Comparison of ENCODE assay signal across 22 mouse cellular contexts in genomic region chr2:28617498-28618486, GRCm38 (mm10). TPM values are rescaled to one million over a fixed set of nuclear protein-coding genes. Genes with fewer than 3 reads are reported as not detected.
DNase-seq lines count a peak whose midpoint lies in the region; ATAC-seq and TF ChIP-seq lines count a peak whose summit lies in the region.
"Had no signal": no experiment of that assay in that cellular context is flagged by ENCODE, and none has a peak within 500 bp of the region (broad histone marks: within the 10 kb centered on the region; RNA-seq: fewer than 3 reads in every experiment).

No protein-coding gene starts in this region.

- H3K4me3 ChIP-seq in heart, embryonic 12.5 days = no peak overlapping the region
- H3K4me3 ChIP-seq in lung, embryonic 14.5 days (ENCODE audit: low read depth, low read length) = no peak overlapping the region
- no peak overlapping the region for H3K4me3 ChIP-seq in lung, adult 2 months (replicated peaks; ENCODE audit: extremely low read depth, low read depth, low read length)
- peak overlapping the region; percentile 19 for H3K4me3 ChIP-seq in bone marrow, adult 2 months (replicated peaks; ENCODE audit: control insufficient read depth, low read depth, low read length)
- H3K4me3 ChIP-seq in liver, postnatal 0 days (ENCODE audit: low read depth, low read length) = peak overlapping the region; percentile 62
- H3K4me3 ChIP-seq in neural tube, embryonic 15.5 days (replicated peaks) = no peak overlapping the region
- H3K4me3 ChIP-seq: embryonic facial prominence, embryonic 13.5 days; hindbrain, embryonic 10.5 days had no signal

- WGBS in heart, embryonic 12.5 days = 63% methylated on average over 8 of the region's 8 CpGs
- WGBS in lung, embryonic 14.5 days = 73% methylated on average over 8 of the region's 8 CpGs
- 72% methylated on average over 8 of the region's 8 CpGs for WGBS in lung, adult 2 months
- WGBS in bone marrow, adult 2 months = 53% methylated on average over 8 of the region's 8 CpGs
- WGBS in liver, postnatal 0 days (ENCODE audit: insufficient replicate concordance) = 49% methylated on average over 8 of the region's 8 CpGs
- 83% methylated on average over 8 of the region's 8 CpGs for WGBS in neural tube, embryonic 15.5 days

- H3K9ac ChIP-seq in heart, embryonic 12.5 days = no peak overlapping the region; the same call in 1 of the 2 replicates
- H3K9ac ChIP-seq in lung, embryonic 14.5 days = no peak overlapping the region
- H3K9ac ChIP-seq in liver, postnatal 0 days (replicated peaks) = peak overlapping the region; percentile 62
- no peak overlapping the region for H3K9ac ChIP-seq in neural tube, embryonic 15.5 days (replicated peaks)
- H3K9ac ChIP-seq: embryonic facial prominence, embryonic 13.5 days had no signal

- peaks cover 35% of the 10 kb centered on the region for H3K27me3 ChIP-seq in heart, embryonic 12.5 days (replicated peaks)
- H3K27me3 ChIP-seq in lung, embryonic 14.5 days (ENCODE audit: insufficient read depth, low read length) = peaks cover 12% of the 10 kb centered on the region
- H3K27me3 ChIP-seq in liver, postnatal 0 days (ENCODE audit: insufficient read depth, low read length) = peaks cover 3% of the 10 kb centered on the region; the same call in 1 of the 2 replicates
- H3K27me3 ChIP-seq in neural tube, embryonic 15.5 days (replicated peaks) = peaks cover 21% of the 10 kb centered on the region

- peak overlapping the region; percentile 43 for H3K4me2 ChIP-seq in heart, embryonic 12.5 days
- H3K4me2 ChIP-seq in lung, embryonic 14.5 days = peak overlapping the region; percentile 12; the same call in 1 of the 2 replicates
- H3K4me2 ChIP-seq in liver, postnatal 0 days (ENCODE audit: low read depth, low read length) = peak overlapping the region; percentile 73
- no peak overlapping the region for H3K4me2 ChIP-seq in neural tube, embryonic 15.5 days
- H3K4me2 ChIP-seq: embryonic facial prominence, embryonic 13.5 days had no signal

- no peak for TF ChIP-seq CTCF in lung, embryonic 14.5 days (IDR thresholded peaks at IDR 0.05; ENCODE audit: low read depth)
- no peak for TF ChIP-seq CTCF in lung, adult 2 months (IDR thresholded peaks at IDR 0.05; ENCODE audit: insufficient read depth, low read length)
- no peak for TF ChIP-seq CTCF in bone marrow, adult 2 months (IDR thresholded peaks at IDR 0.05; ENCODE audit: control insufficient read depth, insufficient read depth, low read length)
- no peak for TF ChIP-seq CTCF in liver, postnatal 0 days (IDR thresholded peaks at IDR 0.05; ENCODE audit: low read depth)

- ATAC-seq in heart, embryonic 12.5 days (ENCODE audit: insufficient number of reproducible peaks, low FRiP score) = peak; percentile 69
- ATAC-seq in lung, embryonic 14.5 days (ENCODE audit: insufficient read depth) = no peak
- peak; percentile 24 for ATAC-seq in liver, postnatal 0 days
- ATAC-seq in neural tube, embryonic 15.5 days (ENCODE audit: low FRiP score) = no peak
- ATAC-seq: forebrain, embryonic 14.5 days; lung, postnatal 0 days had no signal

- H3K36me3 ChIP-seq in heart, embryonic 12.5 days = no peaks in the 10 kb centered on the region
- H3K36me3 ChIP-seq in lung, embryonic 14.5 days (ENCODE audit: insufficient read depth) = no peaks in the 10 kb centered on the region
- H3K36me3 ChIP-seq in liver, postnatal 0 days (replicated peaks; ENCODE audit: insufficient read depth, low read length) = peaks cover 16% of the 10 kb centered on the region
- no peaks in the 10 kb centered on the region for H3K36me3 ChIP-seq in neural tube, embryonic 15.5 days
- H3K36me3 ChIP-seq: embryonic facial prominence, embryonic 13.5 days; hindbrain, embryonic 10.5 days had no signal

- H3K4me1 ChIP-seq in heart, embryonic 12.5 days (replicated peaks) = peaks cover 20% of the 10 kb centered on the region
- no peaks in the 10 kb centered on the region for H3K4me1 ChIP-seq in lung, embryonic 14.5 days (ENCODE audit: insufficient read depth)
- no peaks in the 10 kb centered on the region for H3K4me1 ChIP-seq in lung, adult 2 months (ENCODE audit: control insufficient read depth, insufficient read depth, low read length)
- H3K4me1 ChIP-seq in bone marrow, adult 2 months (ENCODE audit: control insufficient read depth, insufficient read depth, low read length) = peaks cover 4% of the 10 kb centered on the region; the same call in 1 of the 2 replicates
- H3K4me1 ChIP-seq in liver, postnatal 0 days (ENCODE audit: insufficient read depth) = peaks cover 36% of the 10 kb centered on the region
- peaks cover 4% of the 10 kb centered on the region; the same call in 1 of the 2 replicates for H3K4me1 ChIP-seq in neural tube, embryonic 15.5 days

- TF ChIP-seq POLR2A in lung, adult 2 months (IDR thresholded peaks at IDR 0.05; ENCODE audit: borderline replicate concordance, extremely low read depth, low read depth, low read length) = no peak
- no peak for TF ChIP-seq POLR2A in bone marrow, adult 2 months (IDR thresholded peaks at IDR 0.05; ENCODE audit: borderline replicate concordance, control insufficient read depth, low read depth, low read length)

- no peaks in the 10 kb centered on the region for H3K9me3 ChIP-seq in heart, embryonic 12.5 days (replicated peaks)
- H3K9me3 ChIP-seq in lung, embryonic 14.5 days (ENCODE audit: low read depth, low read length) = no peaks in the 10 kb centered on the region
- no peaks in the 10 kb centered on the region for H3K9me3 ChIP-seq in liver, postnatal 0 days (ENCODE audit: low read length)
- no peaks in the 10 kb centered on the region for H3K9me3 ChIP-seq in neural tube, embryonic 15.5 days (replicated peaks)
- H3K9me3 ChIP-seq: embryonic facial prominence, embryonic 13.5 days; hindbrain, embryonic 10.5 days had no signal

- DNase-seq in heart, postnatal 25 days (ENCODE audit: low spot score) = no peak
- no peak for DNase-seq in lung, embryonic 14.5 days
- DNase-seq in lung, adult 2 months = no peak
- peak; percentile 26 for DNase-seq in liver, postnatal 0 days
- DNase-seq: adrenal gland, adult 8-10 months; cerebellum, adult 18-20 months; heart, adult 11 months; left cerebral cortex, postnatal 4 days; right cerebral cortex, adult 18-20 months; spleen, adult 18-20 months; thymus, postnatal 36 days had no signal

- TF ChIP-seq EP300 in liver, postnatal 0 days (IDR thresholded peaks at IDR 0.05; ENCODE audit: low read depth) = no peak

- intact Hi-C loops in heart, postnatal 25 days (cut with DNase I) = no loop called here

- peak overlapping the region; percentile 53; the same call in 1 of the 2 replicates for H3K27ac ChIP-seq in heart, embryonic 12.5 days (ENCODE audit: poor library complexity, severe bottlenecking)
- H3K27ac ChIP-seq in lung, embryonic 14.5 days (ENCODE audit: low read depth) = no peak overlapping the region
- peak overlapping the region; percentile 88 for H3K27ac ChIP-seq in bone marrow, adult 2 months (ENCODE audit: control insufficient read depth, insufficient read depth, low read depth, low read length, poor library complexity)
- peak overlapping the region; percentile 90 for H3K27ac ChIP-seq in liver, postnatal 0 days (ENCODE audit: low read depth)
- H3K27ac ChIP-seq in neural tube, embryonic 15.5 days (replicated peaks) = no peak overlapping the region
- H3K27ac ChIP-seq: embryonic facial prominence, embryonic 13.5 days; hindbrain, embryonic 10.5 days had no signal

RNA-seq across cellular contexts. Expression of gene Gfi1b, which starts 4.0 kb away (rescaled TPM):
- polyA plus RNA-seq in heart, embryonic 12.5 days (2016; fragmentation: Nextera tagmentation; extraction: Ambion mirVana) = 3.9 and 5.6 TPM in 2 replicates
- not detected for total RNA-seq in heart, postnatal 25 days (2021)
- polyA plus RNA-seq in lung, embryonic 14.5 days (2014; fragmentation: Nextera tagmentation; extraction: Ambion mirVana) = 0.51 and 0.69 TPM in 2 replicates
- 0.66 and 0.79 TPM in 2 replicates for polyA plus RNA-seq in lung, adult 2 months (2012; rRNA removed)
- 62.0 and 66.9 TPM in 2 replicates for polyA plus RNA-seq in bone marrow, adult 2 months (2011; ENCODE audit: insufficient read depth, insufficient read length, low replicate concordance, missing spikeins)
- 48.9 and 52.2 TPM in 2 replicates for polyA plus RNA-seq in liver, postnatal 0 days (2015; fragmentation: Nextera tagmentation; extraction: Ambion mirVana)
- polyA plus RNA-seq in neural tube, embryonic 15.5 days (2015; fragmentation: Nextera tagmentation; extraction: Ambion mirVana) = 0.87 TPM in 1 of 2 replicates, not detected in the other
- total RNA-seq: adrenal gland, adult 8-10 months; ES-E14; layer of hippocampus, postnatal 25 days; left cerebral cortex, postnatal 4 days had no signal
- polyA plus RNA-seq: forebrain, embryonic 14.5 days; neural tube, embryonic 14.5 days had no signal

RNA-seq across cellular contexts. Expression of gene Tsc1, which starts 23.2 kb away (rescaled TPM):
- 16.7 and 17.6 TPM in 2 replicates for polyA plus RNA-seq in heart, embryonic 12.5 days (2016; fragmentation: Nextera tagmentation; extraction: Ambion mirVana)
- 10 to 100 TPM; 23.5 to 24.7 TPM for total RNA-seq in heart, postnatal 25 days (2021)
- polyA plus RNA-seq in lung, embryonic 14.5 days (2014; fragmentation: Nextera tagmentation; extraction: Ambion mirVana) = 19.9 and 22.2 TPM in 2 replicates
- 10.2 and 14.7 TPM in 2 replicates for polyA plus RNA-seq in lung, adult 2 months (2012; rRNA removed)
- 9.4 and 12.5 TPM in 2 replicates for polyA plus RNA-seq in bone marrow, adult 2 months (2011; ENCODE audit: insufficient read depth, insufficient read length, low replicate concordance, missing spikeins)
- 3.7 TPM in 2 replicates for polyA plus RNA-seq in liver, postnatal 0 days (2015; fragmentation: Nextera tagmentation; extraction: Ambion mirVana)
- 29.8 and 33.3 TPM in 2 replicates for polyA plus RNA-seq in neural tube, embryonic 15.5 days (2015; fragmentation: Nextera tagmentation; extraction: Ambion mirVana)

RNA-seq across cellular contexts. Expression of gene Gtf3c5, which starts 34.2 kb away (rescaled TPM):
- 32.5 and 34.2 TPM in 2 replicates for polyA plus RNA-seq in heart, embryonic 12.5 days (2016; fragmentation: Nextera tagmentation; extraction: Ambion mirVana)
- 10 to 100 TPM; 11.5 to 11.6 TPM for total RNA-seq in heart, postnatal 25 days (2021)
- polyA plus RNA-seq in lung, embryonic 14.5 days (2014; fragmentation: Nextera tagmentation; extraction: Ambion mirVana) = 33.9 and 41.9 TPM in 2 replicates
- 21.6 and 27.3 TPM in 2 replicates for polyA plus RNA-seq in lung, adult 2 months (2012; rRNA removed)
- 14.5 and 14.7 TPM in 2 replicates for polyA plus RNA-seq in bone marrow, adult 2 months (2011; ENCODE audit: insufficient read depth, insufficient read length, low replicate concordance, missing spikeins)
- 4.5 and 5.8 TPM in 2 replicates for polyA plus RNA-seq in liver, postnatal 0 days (2015; fragmentation: Nextera tagmentation; extraction: Ambion mirVana)
- polyA plus RNA-seq in neural tube, embryonic 15.5 days (2015; fragmentation: Nextera tagmentation; extraction: Ambion mirVana) = 37.2 and 40.1 TPM in 2 replicates

RNA-seq across cellular contexts. Expression of gene Cel, which starts 54.6 kb away (rescaled TPM):
- polyA plus RNA-seq in heart, embryonic 12.5 days (2016; fragmentation: Nextera tagmentation; extraction: Ambion mirVana) = not detected in 2 replicates
- total RNA-seq in heart, postnatal 25 days (2021) = not detected
- polyA plus RNA-seq in lung, embryonic 14.5 days (2014; fragmentation: Nextera tagmentation; extraction: Ambion mirVana) = not detected in 2 replicates
- polyA plus RNA-seq in lung, adult 2 months (2012; rRNA removed) = 0.12 and 3.3 TPM in 2 replicates
- polyA plus RNA-seq in bone marrow, adult 2 months (2011; ENCODE audit: insufficient read depth, insufficient read length, low replicate concordance, missing spikeins) = 0.72 TPM in 1 of 2 replicates, not detected in the other
- polyA plus RNA-seq in liver, postnatal 0 days (2015; fragmentation: Nextera tagmentation; extraction: Ambion mirVana) = 4.7 TPM in 1 of 2 replicates, not detected in the other
- polyA plus RNA-seq in neural tube, embryonic 15.5 days (2015; fragmentation: Nextera tagmentation; extraction: Ambion mirVana) = 0.09 and 3.3 TPM in 2 replicates
- total RNA-seq: adrenal gland, adult 8-10 months; ES-E14; layer of hippocampus, postnatal 25 days; left cerebral cortex, postnatal 4 days; megakaryocyte-erythroid progenitor cell, adult 5-6 weeks had no signal
- polyA plus RNA-seq: embryonic facial prominence, embryonic 13.5 days; forebrain, embryonic 14.5 days; hindbrain, embryonic 10.5 days; lung, postnatal 0 days; neural tube, embryonic 14.5 days had no signal

Comparison
In these comparisons a context has a peak if more than half of its experiments do, and no peak if none do; other contexts are left out.
1. ATAC-seq: peak in heart, embryonic 12.5 days (single experiment) and liver, postnatal 0 days (single experiment); none in lung, embryonic 14.5 days (single experiment) and neural tube, embryonic 15.5 days (single experiment).
2. H3K27ac ChIP-seq: peak in heart, embryonic 12.5 days (single experiment), bone marrow, adult 2 months (single experiment) and liver, postnatal 0 days (single experiment); none in lung, embryonic 14.5 days (single experiment) and neural tube, embryonic 15.5 days (single experiment).
3. H3K4me3 ChIP-seq: peak in bone marrow, adult 2 months (single experiment) and liver, postnatal 0 days (single experiment); none in heart, embryonic 12.5 days (single experiment), lung, embryonic 14.5 days (single experiment), lung, adult 2 months (single experiment) and neural tube, embryonic 15.5 days (single experiment).